9 mouse cellular contexts compared by ENCODE assay signal in the genomic region with DNA sequence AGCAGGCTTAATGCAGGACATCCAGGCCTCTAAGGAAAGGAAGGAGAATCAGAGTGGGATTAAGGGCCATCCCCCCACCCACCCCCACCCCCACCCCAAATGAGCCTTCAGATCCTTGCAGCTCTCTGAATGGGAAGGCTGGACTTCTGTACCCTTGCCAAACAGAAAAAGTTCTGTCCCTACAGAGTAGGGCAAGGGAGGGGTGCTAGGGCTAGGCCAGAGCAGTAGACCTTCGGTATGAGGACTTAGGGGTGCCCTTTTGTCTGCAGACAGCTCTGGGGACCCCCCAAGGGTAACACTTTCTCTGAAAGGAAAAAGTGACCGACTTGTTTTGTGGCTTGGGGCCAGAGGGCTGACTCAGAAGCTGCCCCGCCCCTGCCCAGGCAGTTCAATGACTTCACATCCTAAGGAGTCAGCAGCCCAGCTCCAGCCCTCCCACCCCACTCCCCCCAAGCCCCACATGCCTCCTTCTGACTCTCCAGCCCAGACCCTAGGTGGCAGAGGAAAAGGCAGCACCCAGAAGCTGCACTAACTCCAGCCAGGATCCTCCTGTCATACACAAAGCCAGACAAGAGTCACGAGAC.
A peak's percentile ranks its signal among the peaks of the same experiment; 100 is the strongest.
DNase-seq lines count a peak whose midpoint lies in the region; ATAC-seq lines count a peak whose summit lies in the region.
"Had no signal": no experiment of that assay in that cellular context is flagged by ENCODE, and none has a peak within 500 bp of the region (broad histone marks: within the 10 kb centered on the region; RNA-seq: fewer than 3 reads in every experiment).

No protein-coding gene starts in this region.

- peaks cover 36% of the 10 kb centered on the region for H3K36me3 ChIP-seq in heart, embryonic 15.5 days
- peaks cover 51% of the 10 kb centered on the region for H3K36me3 ChIP-seq in limb, embryonic 12.5 days
- peaks cover 10% of the 10 kb centered on the region; the same call in 1 of the 2 replicates for H3K36me3 ChIP-seq in stomach, embryonic 15.5 days

- H3K9me3 ChIP-seq in heart, embryonic 15.5 days (replicated peaks) = no peaks in the 10 kb centered on the region
- H3K9me3 ChIP-seq in limb, embryonic 12.5 days = no peaks in the 10 kb centered on the region
- no peaks in the 10 kb centered on the region for H3K9me3 ChIP-seq in stomach, embryonic 15.5 days
- H3K9me3 ChIP-seq: liver, embryonic 15.5 days had no signal

- peak overlapping the region; percentile 43; the same call in 1 of the 2 replicates for H3K9ac ChIP-seq in heart, embryonic 15.5 days
- no peak overlapping the region for H3K9ac ChIP-seq in limb, embryonic 12.5 days (replicated peaks)
- no peak overlapping the region for H3K9ac ChIP-seq in stomach, embryonic 15.5 days
- H3K9ac ChIP-seq: liver, embryonic 15.5 days had no signal

- no peaks in the 10 kb centered on the region for H3K27me3 ChIP-seq in heart, embryonic 15.5 days
- H3K27me3 ChIP-seq in limb, embryonic 12.5 days = no peaks in the 10 kb centered on the region
- no peaks in the 10 kb centered on the region for H3K27me3 ChIP-seq in stomach, embryonic 15.5 days (replicated peaks)
- H3K27me3 ChIP-seq: liver, embryonic 15.5 days had no signal

- peak overlapping the region; percentile 35 for H3K4me2 ChIP-seq in heart, embryonic 15.5 days
- H3K4me2 ChIP-seq in limb, embryonic 12.5 days = no peak overlapping the region
- H3K4me2 ChIP-seq in stomach, embryonic 15.5 days = peak overlapping the region; percentile 14; the same call in 1 of the 2 replicates
- H3K4me2 ChIP-seq: liver, embryonic 15.5 days had no signal

- H3K27ac ChIP-seq in heart, embryonic 15.5 days = peak overlapping the region; percentile 99
- peak overlapping the region; percentile 57; the same call in 1 of the 2 replicates for H3K27ac ChIP-seq in limb, embryonic 12.5 days
- peak overlapping the region; percentile 66 for H3K27ac ChIP-seq in stomach, embryonic 15.5 days
- H3K27ac ChIP-seq: liver, embryonic 15.5 days had no signal

- WGBS in heart, embryonic 15.5 days = 14% methylated on average over 4 of the region's 4 CpGs
- 23% methylated on average over 4 of the region's 4 CpGs for WGBS in limb, embryonic 12.5 days
- WGBS in stomach, embryonic 15.5 days = 24% methylated on average over 4 of the region's 4 CpGs

- H3K4me1 ChIP-seq in heart, embryonic 15.5 days (replicated peaks) = peaks cover 100% of the 10 kb centered on the region
- peaks cover 32% of the 10 kb centered on the region for H3K4me1 ChIP-seq in limb, embryonic 12.5 days (replicated peaks)
- H3K4me1 ChIP-seq in stomach, embryonic 15.5 days = peaks cover 57% of the 10 kb centered on the region

- no peak overlapping the region for H3K4me3 ChIP-seq in heart, embryonic 15.5 days
- no peak overlapping the region for H3K4me3 ChIP-seq in limb, embryonic 12.5 days (replicated peaks)
- H3K4me3 ChIP-seq in stomach, embryonic 15.5 days (replicated peaks) = no peak overlapping the region
- H3K4me3 ChIP-seq: liver, embryonic 15.5 days had no signal

- peak; percentile 24 for DNase-seq in MN1 (ENCODE audit: low spot score)
- peak; percentile 83 for DNase-seq in adrenal gland, postnatal 10 days
- DNase-seq in cerebellum, adult 11 months = no peak
- DNase-seq in spleen, postnatal 36 days (ENCODE audit: low spot score in 2 of 2) = no peak
- DNase-seq in thymus, postnatal 25 days = no peak

- peak; percentile 48 for ATAC-seq in heart, embryonic 15.5 days (replicated peaks; ENCODE audit: insufficient number of reproducible peaks, insufficient read depth, low FRiP score, low read depth)
- no peak for ATAC-seq in limb, embryonic 12.5 days (ENCODE audit: insufficient number of reproducible peaks, insufficient read depth, low FRiP score, low TSS enrichment, low read depth)
- ATAC-seq in stomach, embryonic 15.5 days (ENCODE audit: insufficient read depth, low FRiP score, low read depth) = peak; percentile 51; the same call in 1 of the 2 replicates

Comparison
In these comparisons a context has a peak if more than half of its experiments do, and no peak if none do; other contexts are left out.
1. DNase-seq: peak in MN1 (single experiment) and adrenal gland, postnatal 10 days (single experiment); none in cerebellum, adult 11 months (single experiment), spleen, postnatal 36 days (0 of 2) and thymus, postnatal 25 days (single experiment).
2. Peak in every context shown above with its lines, with median percentiles within 50 percentile points of each other: H3K27ac ChIP-seq.